Mouse (Mus musculus) ES-E14 (cell line): ENCODE data around the gene L2hgdh.

Source experiments
- CHD2 ChIP-seq: IDR thresholded peaks from 2 replicates; pipeline ENCODE4 v1.6.1; 2014; ENCODE audit warnings: mild to moderate bottlenecking, low read depth, low read length, inconsistent platforms
- MAFK ChIP-seq: IDR thresholded peaks from 2 replicates; pipeline ENCODE4 v1.6.1; 2014; ENCODE audit warnings: mild to moderate bottlenecking, low read depth, low read length, inconsistent platforms; ENCODE audit not compliant: insufficient read depth
- ZNF384 ChIP-seq: IDR thresholded peaks from 2 replicates; pipeline ENCODE4 v1.6.1; 2012; ENCODE audit warnings: low read depth, low read length, inconsistent platforms

GRCm38 (mm10) chr12:69666721-69667120 lies 58.0 kb downstream of the L2hgdh start:
- TF ChIP-seq CHD2 (no peak), MAFK (no peak), ZNF384 (no peak)
